Mouse (Mus musculus) kidney, postnatal 36 days (tissue): ENCODE measurements at regions not wholly inside any gene's neighbourhood (a gene's known extent, or its start where the extent isn't known, plus 50 kb on each side); places are given as distances from the start of the nearest gene placed in this dataset.
A peak's percentile ranks its signal among the peaks of the same experiment; 100 is the strongest.

Experiments used
- DNase-seq, 2 experiments: peaks; one replicate each; pipeline ENCODE4 v3.0.0; 2021 to 2022; ENCODE audit warnings: mixed read lengths in 2 of 2

GRCm38 (mm10) chr10:25857954-25858616 is 220.0 kb upstream of the Gm9767 start:
- DNase-seq: no peak

- no peak for DNase-seq
Measured at GRCm38 (mm10) chr10:25844348-25844747, 233.7 kb upstream of the Gm9767 start.

DNA sequence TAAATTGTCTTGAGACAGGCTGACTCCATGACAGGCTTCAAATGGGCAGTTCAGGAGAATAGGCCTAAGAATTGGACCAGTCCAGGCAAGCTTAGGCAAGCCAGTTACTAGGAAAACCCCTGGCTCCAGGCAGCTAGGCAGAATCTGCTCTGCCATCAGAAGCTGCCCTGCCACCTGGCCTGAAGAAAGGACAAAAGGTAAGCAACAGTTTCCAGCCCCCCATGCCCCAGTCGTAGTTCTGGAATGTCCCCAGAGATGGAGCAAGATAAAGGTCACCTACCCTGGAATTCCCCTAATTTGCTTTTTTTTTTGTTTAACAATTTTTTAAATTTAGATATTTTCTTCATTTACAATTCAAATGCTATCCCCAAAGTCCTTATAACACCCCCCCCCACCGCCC is 248.8 kb upstream of the Gm9767 start:
- no peak for DNase-seq

DNA sequence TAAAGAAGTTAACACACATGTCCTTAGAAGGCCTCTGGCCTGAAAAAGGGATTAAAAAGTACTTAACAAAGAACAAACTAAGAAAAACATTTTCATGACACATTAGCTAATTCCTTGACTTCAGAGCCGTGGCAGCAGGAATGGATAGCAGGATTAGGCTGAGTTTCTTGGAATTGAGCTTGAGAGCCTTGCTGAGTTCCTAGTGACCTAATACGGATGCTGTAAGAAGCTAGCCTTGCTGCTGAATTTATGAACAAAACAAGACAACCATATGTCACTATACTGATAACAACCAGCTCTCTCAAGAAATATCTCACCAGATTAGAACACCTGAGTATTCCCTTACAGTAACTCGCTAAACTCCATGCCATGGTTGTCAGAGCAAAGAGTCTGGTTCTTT is 268.2 kb upstream of the Smlr1 start:
- no peak for DNase-seq

- DNase-seq: no peak
Measured at GRCm38 (mm10) chr10:25801499-25801898, 265.4 kb upstream of the Smlr1 start.

- DNase-seq: no peak
Measured at GRCm38 (mm10) chr10:25798881-25799280, 262.8 kb upstream of the Smlr1 start.

DNA sequence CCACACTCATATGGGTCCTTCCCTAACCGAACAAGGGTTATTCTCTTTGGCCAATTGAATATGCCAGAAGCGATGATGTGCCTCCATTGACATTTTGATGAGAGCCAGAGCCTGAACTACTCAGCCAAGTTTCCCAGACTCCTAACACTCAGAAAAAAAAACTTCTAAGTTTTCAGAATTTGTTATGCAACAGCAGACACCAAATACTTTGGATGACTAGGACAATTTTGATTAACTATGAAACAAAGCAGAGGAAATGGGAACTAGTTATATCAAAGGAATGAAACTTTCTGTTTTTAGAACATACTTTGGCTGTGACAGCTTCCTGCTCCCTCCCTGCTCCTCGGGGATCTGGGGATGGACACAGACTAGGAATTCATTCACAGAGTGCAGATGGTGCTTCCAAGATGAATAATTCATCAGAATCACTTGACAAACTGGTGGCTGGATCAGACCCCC is 254.3 kb upstream of the Smlr1 start:
- no peak for DNase-seq

DNA sequence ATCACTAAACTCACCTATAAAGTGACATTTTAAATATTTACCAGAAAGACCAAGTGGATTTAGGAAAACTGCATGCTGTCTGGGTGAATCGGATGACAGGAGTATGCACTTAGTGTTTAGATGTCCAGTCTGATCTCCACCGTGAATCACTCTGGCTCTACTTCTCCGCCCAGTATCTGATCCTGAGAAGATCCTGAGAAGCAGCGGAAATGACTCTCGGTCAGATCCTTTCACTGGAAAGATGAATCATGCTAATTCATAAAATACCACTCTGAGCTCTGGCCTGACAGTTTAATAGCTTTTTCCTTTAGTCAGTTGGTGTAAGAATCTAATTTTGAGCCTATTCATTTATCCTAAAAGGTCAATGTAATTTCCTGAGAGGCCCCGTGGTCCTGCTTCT is 252.6 kb upstream of the Smlr1 start:
- DNase-seq: no peak

GRCm38 (mm10) chr10:25788004-25788403 is 251.9 kb upstream of the Smlr1 start:
- no peak for DNase-seq

GRCm38 (mm10) chr10:25783861-25784260 is 247.8 kb upstream of the Smlr1 start:
- DNase-seq: no peak

DNA sequence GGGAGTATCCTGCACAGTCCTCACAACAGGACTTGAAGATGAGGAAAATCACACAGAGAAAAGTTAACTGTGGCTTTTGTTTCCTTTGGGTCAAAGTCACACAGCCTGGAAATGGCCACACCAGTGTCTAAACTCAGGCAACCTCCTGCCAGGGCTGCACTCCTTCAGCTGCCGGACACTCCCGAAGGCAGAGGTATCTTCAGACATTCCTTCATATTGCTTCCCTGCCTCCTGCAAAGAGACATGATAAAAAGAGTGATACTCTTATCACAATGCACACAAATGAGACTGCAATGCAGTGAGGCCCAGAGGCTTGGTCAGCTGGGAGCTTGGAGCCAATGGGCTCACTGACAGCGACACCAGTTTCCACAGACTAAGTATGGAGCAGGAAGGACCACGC is 243.4 kb upstream of the Smlr1 start:
- DNase-seq: no peak

GRCm38 (mm10) chr10:25777717-25778116 is 241.7 kb upstream of the Smlr1 start:
- peak; percentile 73 to 76 for DNase-seq

DNA sequence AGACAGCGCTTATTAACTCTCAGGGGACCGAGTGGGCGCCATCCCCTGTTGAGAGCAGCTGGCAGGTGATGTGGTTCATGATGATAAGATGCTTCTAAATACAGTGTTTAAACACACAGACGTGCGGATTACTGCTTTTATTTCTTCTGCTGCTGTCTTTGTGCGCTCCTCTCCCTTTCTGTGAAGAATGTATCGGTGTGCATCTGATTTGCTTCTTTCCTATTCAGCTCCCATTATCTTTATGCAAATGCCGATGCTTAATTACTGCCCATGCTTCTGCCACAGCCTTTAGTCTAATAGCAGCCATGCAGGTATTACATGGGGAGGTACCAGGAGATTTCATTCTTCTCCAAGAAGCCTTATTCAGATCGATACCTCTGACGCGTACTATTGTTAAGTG is 240.6 kb upstream of the Smlr1 start:
- no peak for DNase-seq

- no peak for DNase-seq
Measured at GRCm38 (mm10) chr10:25770051-25770450, 234.0 kb upstream of the Smlr1 start.

DNA sequence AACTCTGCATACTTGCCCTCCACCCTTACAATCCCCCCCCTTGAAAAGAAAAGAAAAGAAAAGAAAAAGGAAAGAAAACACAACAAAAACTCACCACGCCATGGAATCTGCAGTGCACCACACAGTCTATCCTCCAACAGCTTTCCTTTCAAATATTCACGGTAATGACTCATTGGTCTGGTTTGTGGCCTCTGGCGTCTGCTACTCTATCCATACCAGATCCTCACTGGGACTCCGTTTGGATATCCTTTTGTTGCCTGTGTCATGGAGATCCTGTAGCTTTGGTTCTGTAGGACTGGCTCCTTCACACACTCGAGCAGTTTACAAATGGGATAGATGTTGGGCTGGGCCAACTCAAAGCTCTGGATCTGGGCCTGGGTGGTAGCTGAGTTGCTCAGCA is 232.4 kb upstream of the Smlr1 start:
- DNase-seq: no peak

DNA sequence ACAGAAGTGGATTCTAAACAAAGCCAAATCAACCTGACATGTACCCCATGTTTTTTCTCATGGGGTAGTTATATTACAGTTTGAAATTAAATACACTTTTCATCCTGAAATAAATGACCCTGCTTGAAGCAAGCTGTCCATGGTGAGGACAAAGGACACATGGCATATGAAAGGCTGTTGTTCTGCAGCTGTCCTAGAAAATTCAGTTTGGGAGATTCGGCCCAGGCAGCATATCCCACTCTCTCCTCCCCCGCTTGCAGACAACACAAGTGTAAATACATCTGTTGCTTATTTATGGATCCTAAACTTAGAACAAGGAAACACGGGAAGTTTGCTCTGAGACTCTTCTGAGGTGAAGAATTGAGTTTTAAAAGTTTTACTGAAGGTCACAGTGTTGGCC is 218.2 kb upstream of the Smlr1 start:
- no peak for DNase-seq

DNA sequence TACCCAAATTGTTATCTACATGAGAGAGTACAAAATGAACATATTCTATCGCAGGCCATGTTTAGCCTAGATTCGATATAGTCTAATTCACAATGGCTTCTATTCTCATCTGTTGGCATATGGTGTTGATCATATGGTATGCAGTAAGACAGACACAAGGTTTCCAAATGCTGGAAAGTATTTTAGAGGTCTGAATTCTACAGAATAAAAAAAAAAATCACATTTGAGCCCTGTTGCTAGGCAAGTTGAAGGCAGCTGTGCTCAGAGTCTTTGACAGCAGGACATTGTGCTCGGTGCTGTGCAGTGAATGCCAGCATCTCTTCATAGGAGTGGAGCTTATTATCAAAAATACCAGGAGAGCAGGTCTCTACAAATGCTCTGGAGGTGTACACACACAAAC is 206.6 kb upstream of the Smlr1 start:
- no peak for DNase-seq

DNA sequence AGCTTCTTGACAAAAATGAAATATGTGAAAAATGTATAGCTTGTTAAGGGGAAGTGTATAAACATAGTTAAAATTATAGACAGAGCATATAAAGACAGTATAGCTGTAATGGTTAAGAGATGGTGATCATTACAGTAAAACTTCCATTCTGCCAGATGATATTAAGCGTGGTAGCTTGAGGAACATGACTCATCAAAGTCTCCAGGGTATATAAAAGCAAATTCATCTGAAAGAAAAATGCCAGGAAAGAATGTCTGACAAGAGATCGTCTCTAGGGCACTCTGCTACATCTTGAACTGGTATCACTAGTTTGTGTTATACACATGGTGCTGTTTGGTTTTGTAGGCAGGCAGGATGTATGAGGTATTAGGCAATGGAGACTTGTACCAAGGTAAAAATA is 204.9 kb upstream of the Smlr1 start:
- no peak for DNase-seq

GRCm38 (mm10) chr10:25730470-25730869 is 194.4 kb upstream of the Smlr1 start:
- no peak for DNase-seq

GRCm38 (mm10) chr10:25723966-25724365 is 187.9 kb upstream of the Smlr1 start:
- DNase-seq: no peak

GRCm38 (mm10) chr10:25715747-25716146 is 179.7 kb upstream of the Smlr1 start:
- peak in 1 of 2 experiments; percentile 1 for DNase-seq

DNA sequence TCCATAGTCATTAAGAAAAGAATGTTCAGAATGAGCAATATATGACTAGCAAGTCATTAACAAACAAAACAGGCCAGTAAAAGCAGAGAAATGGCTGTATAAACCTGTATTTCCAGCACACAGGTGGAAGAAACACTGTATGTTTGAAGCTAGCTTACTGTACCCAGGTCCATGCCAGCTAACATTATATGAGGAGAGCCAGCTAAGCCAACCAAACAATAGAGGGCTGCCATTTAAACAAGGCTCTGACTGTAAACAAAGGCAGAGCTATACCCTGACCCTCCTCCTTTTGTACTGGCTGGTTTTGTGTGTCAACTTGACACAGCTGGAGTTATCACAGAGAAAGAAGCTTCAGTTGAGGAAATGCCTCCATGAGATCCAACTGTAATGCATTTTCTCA is 178.6 kb upstream of the Smlr1 start:
- no peak for DNase-seq

DNA sequence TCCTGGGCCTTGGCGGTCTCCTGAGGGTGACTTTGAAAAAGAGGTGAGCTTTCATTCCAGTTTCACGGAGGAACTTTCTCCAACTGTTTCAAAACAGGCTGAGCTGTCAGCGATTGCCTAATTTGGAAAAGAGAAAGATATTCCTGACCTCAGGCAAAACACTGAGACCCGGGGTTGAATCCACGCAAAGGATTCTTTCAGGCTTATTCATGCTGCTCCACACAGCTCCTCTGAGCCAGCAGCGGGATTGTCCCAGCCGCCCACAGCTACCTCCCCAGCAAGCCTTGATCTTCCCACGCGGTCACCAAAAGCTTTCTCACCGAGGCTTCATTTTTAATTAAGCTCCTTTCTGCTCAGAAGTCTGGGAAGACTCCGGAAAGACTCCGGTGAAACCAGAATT is 178.0 kb upstream of the Smlr1 start:
- no peak for DNase-seq

DNA sequence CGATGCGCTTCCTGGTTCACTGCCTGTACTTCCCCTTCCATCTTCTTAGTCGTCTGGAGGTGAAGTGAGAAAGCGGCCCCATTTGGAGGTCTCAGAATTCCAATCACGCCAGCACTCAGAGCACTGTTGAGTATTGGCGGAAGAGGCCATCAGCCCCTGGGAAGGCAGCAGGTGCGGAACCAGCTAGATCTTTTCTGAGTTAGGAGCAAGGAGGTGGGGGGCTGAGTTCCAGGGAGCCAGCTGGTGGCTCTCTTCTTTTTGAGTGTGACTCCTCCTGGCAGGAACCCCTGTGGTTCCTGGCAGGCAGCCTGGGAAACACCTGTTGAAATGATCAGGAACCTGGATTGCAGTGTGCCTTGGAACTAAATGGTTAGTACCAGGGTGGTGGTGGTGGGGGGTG is 171.9 kb upstream of the Smlr1 start:
- DNase-seq: no peak

DNA sequence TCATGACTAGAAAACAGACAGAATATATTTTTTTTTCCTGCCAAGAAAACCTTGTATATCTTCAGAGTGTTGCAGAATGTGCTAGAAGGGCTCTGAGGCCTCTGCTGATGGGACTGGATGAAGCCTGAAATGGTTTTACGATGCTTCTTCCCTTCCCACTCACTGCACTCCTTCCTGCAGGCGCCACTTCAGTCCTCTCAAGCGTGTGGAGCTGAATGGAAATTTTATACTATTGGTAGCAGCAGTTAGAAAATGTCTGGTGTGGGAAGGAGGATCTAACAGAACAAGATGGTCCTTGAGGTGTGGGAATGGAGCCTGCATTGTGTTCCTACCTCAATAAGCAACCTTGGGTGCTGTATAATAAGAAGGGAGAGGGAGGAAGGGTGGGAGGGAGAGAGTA is 166.1 kb upstream of the Smlr1 start:
- DNase-seq: no peak
